Mouse (Mus musculus): ENCODE measurements around the gene Plcl2. TPM values are rescaled to one million over a fixed set of nuclear protein-coding genes. Genes with fewer than 3 reads are reported as not detected.

Gene Plcl2
- polyA plus RNA-seq, 1 experiment from 2014 or later, result 7.3 TPM

Other genes starting within 250 kb of the Plcl2 start
- 0.60 TPM in 1 of 2 replicates, not detected in the other for gene Dazl, start 215.8 kb upstream of the Plcl2 start, polyA plus RNA-seq (2014; fragmentation: Nextera tagmentation; extraction: Ambion mirVana)

All from embryonic facial prominence, embryonic 11.5 days (tissue).